Mouse (Mus musculus) thymus, postnatal 4 days (tissue): ENCODE results near the gene Pnpla3.

ENCODE experiments used
- DNase-seq: peaks from one replicate; pipeline ENCODE4 v3.0.0; 2021

Gene Pnpla3

GRCm38 (mm10) chr15:84182000-84182399 is 14.4 kb downstream of the Pnpla3 start:
- DNase-seq = no peak

GRCm38 (mm10) chr15:84183967-84184366 is 16.3 kb downstream of the Pnpla3 start:
- DNase-seq = no peak

- no peak for DNase-seq
These were observed 18.6 kb downstream of the Pnpla3 start for GRCm38 (mm10) chr15:84186196-84186595.

- DNase-seq = no peak
These were observed 21.4 kb downstream of the Pnpla3 start for GRCm38 (mm10) chr15:84188887-84189530.

- DNase-seq = no peak
These were observed 22.2 kb downstream of the Pnpla3 start for GRCm38 (mm10) chr15:84189881-84190280.

- DNase-seq = no peak
These were observed 24.1 kb downstream of the Pnpla3 start for GRCm38 (mm10) chr15:84191724-84192057.

DNA sequence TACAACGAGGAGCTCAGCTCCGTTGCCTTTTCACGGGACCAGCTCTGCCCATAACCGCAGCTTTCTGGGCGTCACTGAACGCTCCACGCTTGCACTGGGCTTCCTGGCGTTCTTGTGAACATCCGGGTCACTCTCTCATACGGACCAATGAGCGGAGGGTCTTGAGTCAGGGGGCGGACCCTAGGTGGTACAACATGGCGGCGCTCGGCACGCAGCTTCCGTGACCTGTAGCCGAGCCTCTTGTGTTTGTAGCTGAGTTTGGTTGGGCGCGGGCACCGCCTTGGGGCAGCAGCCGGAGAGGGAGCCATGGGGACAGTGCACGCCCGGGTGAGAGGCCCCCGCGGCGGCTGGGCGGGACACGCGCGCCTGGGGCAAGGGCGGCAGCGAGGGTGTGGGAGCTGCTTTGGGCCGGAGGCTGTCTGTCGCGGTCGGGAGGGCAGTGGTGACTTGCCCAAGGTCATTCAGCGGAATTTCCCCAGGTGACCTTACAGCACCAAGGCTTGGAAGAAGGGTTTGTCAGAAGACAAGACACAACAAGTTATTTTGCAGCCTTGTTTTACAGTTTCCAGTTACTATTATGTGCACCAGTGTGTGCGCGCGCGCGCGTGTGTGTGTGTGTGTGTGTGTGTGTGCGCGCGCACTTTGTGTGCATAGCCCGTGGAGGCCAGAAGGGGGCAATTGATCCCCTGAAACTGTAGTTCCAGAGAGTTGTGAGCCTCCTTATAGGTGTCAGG is 24.6 kb downstream of the Pnpla3 start, which contains the start of gene Samm50:
TSS of gene Samm50 (plus strand) at position 184 of the 734 bp plus-strand sequence.
- DNase-seq = peak; percentile 89

DNA sequence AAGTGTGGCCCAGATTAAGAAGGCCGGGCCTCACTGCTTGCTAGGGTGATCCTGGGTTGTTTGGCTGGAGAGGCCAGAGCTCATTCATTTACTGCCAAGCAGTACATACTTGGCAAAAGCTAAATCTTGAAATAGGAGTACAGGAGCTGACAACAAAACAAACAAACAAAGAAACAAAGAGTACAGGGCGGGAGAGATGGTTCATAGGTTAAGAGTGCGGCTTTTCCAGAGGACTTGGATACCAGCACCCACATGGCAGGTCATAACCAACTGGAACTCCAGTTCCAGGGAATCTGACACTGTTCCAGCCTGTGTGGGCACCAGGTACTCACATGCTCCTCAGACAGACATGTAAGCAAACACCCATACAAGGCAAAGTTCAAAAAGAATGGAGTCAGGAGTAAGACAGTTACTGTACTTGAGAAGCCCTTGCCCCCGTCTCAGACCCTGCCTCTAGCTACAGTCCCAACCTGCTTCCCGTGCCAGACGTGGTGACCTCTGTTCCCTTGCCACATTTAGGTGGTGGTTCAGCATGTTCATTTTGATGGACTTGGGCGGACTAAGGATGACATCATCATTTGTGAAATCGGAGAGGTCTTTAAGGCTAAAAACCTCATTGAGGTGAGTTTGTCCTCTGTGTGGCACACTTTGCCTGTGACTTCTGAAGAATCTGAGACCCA is 29.0 kb downstream of the Pnpla3 start:
- no peak for DNase-seq

DNA sequence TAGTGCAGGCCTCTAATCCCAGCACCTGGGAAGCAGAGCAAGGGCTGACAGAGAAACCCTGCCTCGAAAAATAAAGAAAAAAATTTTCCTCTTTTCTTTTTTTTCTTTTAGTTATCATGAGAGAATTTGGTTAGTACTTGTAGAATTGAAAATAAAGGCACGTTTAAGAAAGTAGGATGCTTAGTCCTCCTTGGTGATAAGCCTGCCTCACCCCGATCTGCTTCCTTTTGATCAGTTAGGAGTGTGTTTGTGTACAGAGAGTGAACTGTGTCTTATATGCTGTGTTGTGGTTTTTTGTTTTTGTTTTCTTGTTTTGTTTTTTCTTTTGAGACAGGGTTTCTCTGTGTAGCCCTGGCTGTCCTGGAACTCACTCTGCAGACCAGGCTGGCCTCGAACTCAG is 39.7 kb downstream of the Pnpla3 start:
- no peak for DNase-seq

GRCm38 (mm10) chr15:84209517-84210412 is 42.1 kb downstream of the Pnpla3 start:
- no peak for DNase-seq

- DNase-seq = no peak
These were observed 42.8 kb downstream of the Pnpla3 start for GRCm38 (mm10) chr15:84210461-84210860.

DNA sequence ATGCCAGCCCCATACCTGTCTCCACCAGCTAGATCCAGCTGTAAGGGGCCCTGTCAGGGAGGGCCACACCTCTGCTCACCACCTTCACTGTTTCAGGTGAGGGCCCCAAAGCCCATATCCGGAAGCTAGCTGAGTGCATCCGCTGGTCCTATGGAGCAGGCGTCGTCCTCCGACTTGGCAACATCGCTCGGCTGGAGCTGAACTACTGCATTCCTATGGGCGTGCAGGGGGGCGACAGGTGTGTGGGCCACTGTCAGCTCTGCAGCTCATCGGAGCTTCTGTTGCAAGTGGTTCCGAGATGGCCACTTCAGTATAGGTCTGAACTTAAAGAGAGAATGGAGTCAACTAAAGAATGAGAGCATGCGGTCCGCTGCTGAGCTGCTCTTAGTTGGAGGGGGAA is 43.3 kb downstream of the Pnpla3 start:
- no peak for DNase-seq

- DNase-seq = no peak
These were observed 43.9 kb downstream of the Pnpla3 start for GRCm38 (mm10) chr15:84211564-84211963.

DNA sequence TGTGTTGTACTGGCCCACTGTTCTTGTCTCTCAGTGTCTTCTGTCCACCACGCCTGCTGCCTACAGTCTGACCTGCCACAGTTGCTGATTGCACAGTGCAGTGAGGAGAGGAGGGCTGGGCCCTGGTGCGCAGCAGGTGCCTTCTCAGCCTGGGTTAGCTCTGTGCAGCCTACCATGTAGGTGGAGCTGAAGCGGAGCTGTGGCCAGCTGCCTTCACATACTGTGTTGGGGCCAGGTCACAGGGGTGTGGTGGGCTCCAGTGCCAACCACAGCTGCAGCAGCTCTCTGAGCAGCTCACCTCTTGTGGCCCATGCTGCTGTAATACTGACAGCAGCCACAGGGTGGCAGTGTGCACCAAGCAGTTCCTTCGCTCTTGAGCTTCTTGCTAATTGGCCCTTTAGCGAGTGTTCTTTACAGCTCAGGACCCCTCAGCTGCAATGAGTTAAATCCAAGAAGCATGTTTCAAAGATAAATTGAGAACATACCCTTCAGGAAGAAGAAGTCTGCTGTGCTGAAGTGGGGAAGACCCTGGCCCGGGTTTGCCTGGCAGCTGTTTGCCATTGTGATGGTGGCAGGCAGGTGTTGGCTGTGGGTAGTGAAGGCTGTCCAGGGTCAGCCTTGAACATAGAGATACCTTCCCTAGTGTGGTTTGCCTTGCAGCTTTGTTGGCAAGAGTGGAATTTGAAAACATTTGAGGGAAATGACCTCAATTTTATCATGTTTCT is 44.6 kb downstream of the Pnpla3 start:
- peak; percentile 92 for DNase-seq

GRCm38 (mm10) chr15:84212756-84213105 is 45.1 kb downstream of the Pnpla3 start:
- DNase-seq = no peak

- peak; percentile 28 for DNase-seq
These were observed 45.6 kb downstream of the Pnpla3 start for GRCm38 (mm10) chr15:84213162-84213739.

GRCm38 (mm10) chr15:84214476-84214875 is 46.8 kb downstream of the Pnpla3 start:
- DNase-seq = no peak

DNA sequence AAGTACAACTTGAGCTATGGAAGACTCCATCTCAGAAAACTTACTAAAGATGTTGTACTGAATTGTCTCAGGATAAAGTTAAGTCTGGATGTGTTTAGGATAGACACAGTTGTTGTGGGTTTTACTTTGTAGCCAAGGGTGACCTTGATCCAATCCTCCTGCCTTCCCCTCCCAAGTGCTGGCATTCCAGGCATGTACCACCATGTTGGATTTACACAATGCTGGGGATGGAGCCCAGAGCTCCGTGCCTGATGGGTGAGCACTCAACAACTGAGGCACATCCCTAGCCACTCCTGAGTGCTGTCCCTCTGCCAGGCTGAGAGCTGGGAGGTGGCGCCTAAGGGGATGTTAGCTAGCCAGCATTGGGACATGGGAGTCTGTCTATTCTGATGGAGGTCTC is 47.6 kb downstream of the Pnpla3 start:
- no peak for DNase-seq

GRCm38 (mm10) chr15:84216026-84216425 is 48.4 kb downstream of the Pnpla3 start:
- DNase-seq = no peak

DNA sequence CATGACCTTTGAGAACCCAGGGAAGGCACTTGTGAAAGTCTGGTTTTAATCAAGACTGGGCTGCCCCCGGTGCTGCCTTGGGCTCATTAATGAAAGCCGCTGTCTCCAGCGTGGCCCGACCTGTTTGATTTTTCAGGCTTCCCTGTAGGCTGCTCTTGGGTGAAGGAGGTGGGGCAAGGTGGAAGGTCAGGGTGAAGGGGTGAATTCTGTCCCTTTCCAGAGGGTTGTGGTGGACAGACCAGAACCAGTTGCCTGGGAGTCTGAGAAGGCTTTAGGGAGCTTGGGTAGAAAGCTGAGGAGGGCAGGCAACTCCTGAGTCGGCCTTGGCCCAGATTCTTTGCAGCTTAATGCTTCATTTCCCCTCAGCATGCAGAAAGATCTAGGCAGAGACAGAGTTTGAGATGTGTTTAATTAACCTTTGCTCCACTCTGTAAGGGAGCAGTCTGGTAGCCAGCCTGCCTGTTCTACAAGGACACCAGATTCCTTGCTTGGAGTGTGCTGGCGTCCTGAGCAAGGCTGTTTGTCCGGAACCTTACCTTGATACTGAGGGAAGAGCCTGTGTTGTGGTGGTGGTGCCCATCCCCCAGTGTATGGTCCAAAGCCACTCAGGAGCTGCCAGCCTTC is 48.9 kb downstream of the Pnpla3 start:
- DNase-seq = no peak

GRCm38 (mm10) chr15:84217969-84218782 is 50.5 kb downstream of the Pnpla3 start:
- no peak for DNase-seq
